Mouse (Mus musculus): Measurements from ENCODE around the gene Snx5.

Gene Snx5

GRCm38 (mm10) chr2:144228521-144229346 is 42.0 kb downstream of the Snx5 start:
- no peak for DNase-seq (ENCODE audit: low read depth, low spot score)

DNA sequence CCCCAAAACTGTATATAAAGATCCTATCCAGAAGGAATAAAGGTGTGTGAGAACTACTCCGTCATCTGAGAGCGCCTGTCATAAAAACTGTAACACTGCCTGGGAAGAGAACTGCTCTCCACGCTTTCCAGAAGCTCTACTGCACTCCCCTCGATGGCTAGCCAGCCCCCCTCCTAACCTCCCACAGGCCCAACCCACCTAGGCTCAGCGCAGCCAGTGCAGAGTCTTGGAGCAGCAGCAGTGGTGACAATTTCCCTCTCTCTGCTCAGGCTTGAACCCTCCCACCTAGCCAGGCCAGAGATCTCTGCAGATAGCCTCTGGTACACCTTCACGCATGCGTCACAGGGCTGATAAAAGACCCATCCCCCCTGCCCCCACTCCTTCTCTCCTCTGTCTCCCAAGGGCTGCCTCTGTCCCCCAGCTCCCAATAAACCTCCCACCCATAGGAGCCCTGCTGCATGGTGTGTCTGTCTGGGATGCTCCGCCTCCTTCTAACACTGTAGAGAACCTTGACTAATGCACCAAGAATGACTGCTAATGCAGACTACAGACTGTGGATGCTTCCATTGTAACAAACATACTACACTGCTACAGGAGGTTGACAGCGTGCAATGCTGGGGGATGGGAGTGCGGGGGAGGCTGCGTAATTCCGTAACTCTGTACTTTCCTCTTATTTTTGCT is 43.7 kb downstream of the Snx5 start:
- no peak for DNase-seq (ENCODE audit: low read depth, low spot score)

GRCm38 (mm10) chr2:144224351-144224750 is 46.4 kb downstream of the Snx5 start:
- no peak for DNase-seq (ENCODE audit: low read depth, low spot score)

DNA sequence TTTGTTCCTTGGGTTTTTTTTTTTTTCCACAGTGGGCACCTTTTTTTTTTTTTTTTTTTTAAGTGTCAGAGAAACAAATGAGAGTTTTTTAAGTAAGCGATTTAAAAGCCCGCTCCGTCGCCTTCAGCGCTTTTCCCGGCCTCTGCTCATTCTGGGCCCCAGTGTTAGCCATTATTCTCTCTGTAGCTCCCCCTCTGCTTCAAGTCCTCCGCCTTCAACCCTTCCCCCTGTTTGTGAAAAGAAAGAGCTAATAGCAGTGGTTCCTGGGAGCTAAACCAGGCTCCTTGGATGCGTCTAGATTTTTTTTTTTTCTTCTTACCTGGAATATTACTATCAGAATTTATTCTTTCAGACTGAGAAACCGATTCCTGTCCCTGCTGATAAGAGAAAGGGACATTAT is 55.1 kb downstream of the Snx5 start:
- no peak for DNase-seq (ENCODE audit: low read depth, low spot score)

- no peak for DNase-seq (ENCODE audit: low read depth, low spot score)
These were observed 55.5 kb downstream of the Snx5 start for GRCm38 (mm10) chr2:144215195-144215594.

- DNase-seq (ENCODE audit: low read depth, low spot score) = no peak
These were observed 56.1 kb downstream of the Snx5 start for GRCm38 (mm10) chr2:144214508-144215185.

GRCm38 (mm10) chr2:144213803-144214202 is 56.9 kb downstream of the Snx5 start:
- DNase-seq (ENCODE audit: low read depth, low spot score) = no peak

- DNase-seq (ENCODE audit: low read depth, low spot score) = no peak
These were observed 61.3 kb downstream of the Snx5 start for GRCm38 (mm10) chr2:144209425-144209824.

- no peak for DNase-seq (ENCODE audit: low read depth, low spot score)
These were observed 63.3 kb downstream of the Snx5 start for GRCm38 (mm10) chr2:144207365-144207764.

GRCm38 (mm10) chr2:144203001-144203400 is 67.7 kb downstream of the Snx5 start:
- no peak for DNase-seq (ENCODE audit: low read depth, low spot score)

DNA sequence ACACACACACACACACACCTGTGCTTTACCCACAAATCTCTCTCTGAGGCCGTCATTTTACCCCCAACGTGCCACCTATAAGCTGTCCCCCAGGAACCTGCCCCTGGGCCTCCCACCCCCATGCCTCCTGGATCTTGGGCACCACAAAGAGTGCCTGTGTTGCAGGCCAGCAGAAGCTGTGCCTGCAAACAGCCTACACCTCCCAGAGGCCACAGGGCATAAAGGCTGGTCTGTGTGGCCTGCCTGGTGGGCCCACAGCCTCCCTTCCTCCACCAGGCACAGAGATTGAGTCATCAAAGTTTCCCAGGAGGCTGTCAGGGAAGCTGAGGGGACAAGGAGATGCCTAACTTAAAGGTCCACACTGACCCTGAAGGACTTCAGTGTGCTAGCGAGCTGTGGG is 68.1 kb downstream of the Snx5 start:
- no peak for DNase-seq (ENCODE audit: low read depth, low spot score)

- no peak for DNase-seq (ENCODE audit: low read depth, low spot score)
These were observed 68.6 kb downstream of the Snx5 start for GRCm38 (mm10) chr2:144202151-144202550.
